Mouse (Mus musculus) MEL (cell line): Measurements from ENCODE around the gene Arhgef3.

Experiments
- CTCF ChIP-seq, 3 experiments: IDR thresholded peaks in 2 of 3; conservative IDR thresholded peaks in 1 of 3; 2 replicates each; pipeline ENCODE4 v1.5.1; 2011 to 2012; ENCODE audit warnings: low read length in 3 of 3, low read depth in 2 of 3, mild to moderate bottlenecking in 2 of 3, improper control_type of control experiment in 1 of 3, inconsistent platforms in 1 of 3, mixed read lengths in 1 of 3, moderate library complexity in 1 of 3; ENCODE audit not compliant: control insufficient read depth in 1 of 3, insufficient read depth in 1 of 3, poor library complexity in 1 of 3, severe bottlenecking in 1 of 3
- POLR2A ChIP-seq, 2 experiments: IDR thresholded peaks; 2 replicates each; pipeline ENCODE4 v1.6.1; 2011 to 2012; ENCODE audit warnings: low read length in 2 of 2, mild to moderate bottlenecking in 2 of 2, control low read depth in 1 of 2, improper control_type of control experiment in 1 of 2, low read depth in 1 of 2, moderate library complexity in 1 of 2; ENCODE audit not compliant: control insufficient read depth in 1 of 2, insufficient read depth in 1 of 2, poor library complexity in 1 of 2
- RCOR1 ChIP-seq: IDR thresholded peaks from 2 replicates; pipeline ENCODE4 v1.6.1; 2012; ENCODE audit warnings: low read depth, mild to moderate bottlenecking, inconsistent platforms, low read length, improper control_type of control experiment

- TF ChIP-seq CTCF (IDR thresholded peaks at IDR 0.05 in 2 of 3, conservative IDR thresholded peaks at IDR 0.05 in 1 of 3; ENCODE audit: control insufficient read depth in 1 of 3, insufficient read depth in 1 of 3, low read depth in 2 of 3, low read length in 3 of 3, poor library complexity in 1 of 3, severe bottlenecking in 1 of 3), result no peak
- no peak for TF ChIP-seq RCOR1
- TF ChIP-seq POLR2A (IDR thresholded peaks at IDR 0.05; ENCODE audit: control insufficient read depth in 1 of 2, insufficient read depth in 1 of 2, low read depth in 1 of 2, low read length in 2 of 2, poor library complexity in 1 of 2), result no peak
Measured at GRCm38 (mm10) chr14:27115275-27115660, 569 bp downstream of the Arhgef3 start.
